In the genomic region with DNA sequence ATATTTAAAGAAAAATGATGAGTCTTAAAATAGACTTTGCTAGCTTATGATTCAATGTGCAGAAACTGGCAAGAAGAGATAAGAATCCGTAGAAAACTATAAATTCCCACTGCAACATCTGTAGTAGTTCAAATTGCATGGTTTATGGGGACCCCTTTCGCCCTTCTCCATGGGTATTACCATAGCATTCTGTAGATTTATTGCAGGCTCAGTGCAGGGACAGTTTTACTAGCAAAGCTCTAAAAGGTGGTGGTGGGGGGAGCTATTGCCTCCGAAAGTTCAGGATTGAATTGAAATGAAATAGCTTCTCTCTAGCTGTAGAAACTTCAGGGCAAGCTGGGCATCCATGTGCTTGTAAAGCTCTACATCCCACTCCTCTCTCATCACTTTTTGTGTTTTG, we compare ENCODE assay signal across 22 mouse cellular contexts. TPM values are rescaled to one million over a fixed set of nuclear protein-coding genes. Genes with fewer than 3 reads are reported as not detected.
A peak's percentile ranks its signal among the peaks of the same experiment; 100 is the strongest.
DNase-seq lines count a peak whose midpoint lies in the region; ATAC-seq and TF ChIP-seq lines count a peak whose summit lies in the region.
"Had no signal": no experiment of that assay in that cellular context is flagged by ENCODE, and none has a peak within 500 bp of the region (broad histone marks: within the 10 kb centered on the region; RNA-seq: fewer than 3 reads in every experiment).

No protein-coding gene starts in this region.

- H3K9ac ChIP-seq in kidney, postnatal 0 days (ENCODE audit: low read depth, low read length): no peak overlapping the region
- H3K9ac ChIP-seq in limb, embryonic 14.5 days (ENCODE audit: low read depth, low read length, severe bottlenecking): no peak overlapping the region
- H3K9ac ChIP-seq: hindbrain, embryonic 12.5 days; intestine, embryonic 15.5 days; liver, embryonic 14.5 days; lung, embryonic 15.5 days had no signal

- no peaks in the 10 kb centered on the region for H3K9me3 ChIP-seq in kidney, postnatal 0 days (replicated peaks; ENCODE audit: low read length)
- H3K9me3 ChIP-seq in limb, embryonic 14.5 days (ENCODE audit: control insufficient read depth, low read length): no peaks in the 10 kb centered on the region
- H3K9me3 ChIP-seq: heart, embryonic 10.5 days; hindbrain, embryonic 12.5 days; intestine, embryonic 15.5 days; lung, embryonic 15.5 days had no signal

- TF ChIP-seq POLR2A in limb, embryonic 14.5 days (IDR thresholded peaks at IDR 0.05; ENCODE audit: borderline replicate concordance, extremely low read depth, insufficient read depth, insufficient read length): no peak

- H3K4me1 ChIP-seq in kidney, postnatal 0 days (replicated peaks; ENCODE audit: insufficient read depth, low read length): no peaks in the 10 kb centered on the region
- H3K4me1 ChIP-seq in limb, embryonic 14.5 days (ENCODE audit: control insufficient read depth, insufficient read depth, low read length): peaks cover 13% of the 10 kb centered on the region; the same call in 1 of the 2 replicates
- H3K4me1 ChIP-seq: heart, embryonic 10.5 days; hindbrain, embryonic 12.5 days; intestine, embryonic 15.5 days; lung, embryonic 15.5 days had no signal

- intact Hi-C loops in heart, postnatal 25 days (cut with DNase I): no loop called here

- ATAC-seq in kidney, postnatal 0 days (replicated peaks; ENCODE audit: low FRiP score, low read depth): no peak
- ATAC-seq in limb, embryonic 14.5 days (ENCODE audit: low FRiP score, low read depth): no peak; the same call in 1 of the 2 replicates
- ATAC-seq: forebrain, embryonic 14.5 days had no signal

- 11% methylated on average over 3 of the region's 3 CpGs for WGBS in kidney, postnatal 0 days
- WGBS in limb, embryonic 14.5 days: 6% methylated on average over 3 of the region's 3 CpGs

- no peak overlapping the region for H3K4me2 ChIP-seq in kidney, postnatal 0 days (ENCODE audit: low read length)
- no peak overlapping the region for H3K4me2 ChIP-seq in limb, embryonic 14.5 days (replicated peaks; ENCODE audit: low read depth, low read length, severe bottlenecking)
- H3K4me2 ChIP-seq: hindbrain, embryonic 12.5 days; intestine, embryonic 15.5 days; lung, embryonic 15.5 days had no signal

- TF ChIP-seq CTCF in kidney, postnatal 0 days (IDR thresholded peaks at IDR 0.05; ENCODE audit: low read depth): no peak

- H3K36me3 ChIP-seq in kidney, postnatal 0 days (ENCODE audit: insufficient read depth, low read length): no peaks in the 10 kb centered on the region
- no peaks in the 10 kb centered on the region for H3K36me3 ChIP-seq in limb, embryonic 14.5 days (ENCODE audit: control insufficient read depth, insufficient read depth, low read length)
- H3K36me3 ChIP-seq: heart, embryonic 10.5 days; hindbrain, embryonic 12.5 days; intestine, embryonic 15.5 days; lung, embryonic 15.5 days had no signal

- H3K4me3 ChIP-seq in kidney, postnatal 0 days (replicated peaks; ENCODE audit: low read depth, low read length): no peak overlapping the region
- H3K4me3 ChIP-seq in limb, embryonic 14.5 days (replicated peaks; ENCODE audit: low read length): no peak overlapping the region
- H3K4me3 ChIP-seq: heart, embryonic 10.5 days; hindbrain, embryonic 12.5 days; intestine, embryonic 15.5 days; left cerebral cortex, adult 2 months; lung, embryonic 15.5 days had no signal

- no peaks in the 10 kb centered on the region for H3K27me3 ChIP-seq in kidney, postnatal 0 days (ENCODE audit: insufficient read depth, low read length)
- H3K27me3 ChIP-seq in limb, embryonic 14.5 days (ENCODE audit: control insufficient read depth, insufficient read depth, low read length): no peaks in the 10 kb centered on the region
- H3K27me3 ChIP-seq: hindbrain, embryonic 12.5 days; intestine, embryonic 15.5 days; lung, embryonic 15.5 days had no signal

- H3K27ac ChIP-seq in kidney, postnatal 0 days: no peak overlapping the region
- no peak overlapping the region for H3K27ac ChIP-seq in limb, embryonic 14.5 days (replicated peaks; ENCODE audit: low read depth, low read length)
- H3K27ac ChIP-seq: heart, embryonic 10.5 days; hindbrain, embryonic 12.5 days; intestine, embryonic 15.5 days; left cerebral cortex, adult 2 months; liver, embryonic 14.5 days; lung, embryonic 15.5 days had no signal

- peak; percentile 81 for DNase-seq in kidney, postnatal 0 days (ENCODE audit: low spot score)
- DNase-seq in kidney, postnatal 10 days: no peak
- peak; percentile 73 for DNase-seq in forelimb bud, embryonic 11.5 days (ENCODE audit: low read depth, low spot score)
- DNase-seq in limb, embryonic 14.5 days (ENCODE audit: low spot score): peak; percentile 69
- DNase-seq in cerebellum, postnatal 14 days: no peak
- no peak for DNase-seq in cerebellum, adult 18-20 months
- DNase-seq in heart, postnatal 25 days (ENCODE audit: low spot score): no peak
- DNase-seq: adrenal gland, adult 2 months; cerebellum, adult 9-11 months; kidney, postnatal 36 days; layer of hippocampus, adult 9-11 months; left cerebral cortex, postnatal 4 days; midbrain, embryonic 14.5 days; thymus, postnatal 14 days had no signal

RNA-seq across cellular contexts. Expression of a gene that starts 57.6 kb away (rescaled TPM):
- 29.3 and 33.8 TPM in 2 replicates for polyA plus RNA-seq in kidney, postnatal 0 days (2015; fragmentation: Nextera tagmentation; extraction: Ambion mirVana)
- 37.7 and 38.2 TPM in 2 replicates for polyA plus RNA-seq in limb, embryonic 14.5 days (2012; rRNA removed)
- 58.3 and 70.4 TPM in 2 replicates for polyA plus RNA-seq in limb, embryonic 14.5 days (2014; fragmentation: Nextera tagmentation; extraction: Ambion mirVana)
- total RNA-seq in heart, postnatal 25 days (2021): 1 to 10 TPM; 5.1 to 6.3 TPM
- total RNA-seq: megakaryocyte, adult 5-6 weeks had no signal

Comparison
In these comparisons a context has a peak if more than half of its experiments do, and no peak if none do; other contexts are left out.
1. DNase-seq: peak in kidney, postnatal 0 days (single experiment), forelimb bud, embryonic 11.5 days (single experiment) and limb, embryonic 14.5 days (single experiment); none in kidney, postnatal 10 days (single experiment), cerebellum, postnatal 14 days (0 of 2), cerebellum, adult 18-20 months (0 of 2) and heart, postnatal 25 days (single experiment).